Comparison of ENCODE assay signal across 15 mouse cellular contexts in genomic region chr1:54789327-54789960, GRCm38 (mm10).
DNase-seq lines count a peak whose midpoint lies in the region; ATAC-seq and TF ChIP-seq lines count a peak whose summit lies in the region.
"Had no signal": no experiment of that assay in that cellular context is flagged by ENCODE, and none has a peak within 500 bp of the region (broad histone marks: within the 10 kb centered on the region; RNA-seq: fewer than 3 reads in every experiment).

No protein-coding gene starts in this region.

- no peak overlapping the region for H3K27ac ChIP-seq in kidney, adult 2 months (ENCODE audit: insufficient read depth, low read depth, low read length)
- no peak overlapping the region for H3K27ac ChIP-seq in intestine, embryonic 15.5 days
- H3K27ac ChIP-seq: liver, embryonic 13.5 days had no signal

- TF ChIP-seq CTCF in kidney, adult 2 months (conservative IDR thresholded peaks at IDR 0.05; ENCODE audit: insufficient read depth, insufficient read length, low read depth, low read length) = no peak
- no peak for TF ChIP-seq CTCF in brain, embryonic 14.5 days (IDR thresholded peaks at IDR 0.05; ENCODE audit: borderline replicate concordance, extremely low read depth, insufficient read depth, insufficient read length)

- H3K4me1 ChIP-seq in kidney, adult 2 months (ENCODE audit: control insufficient read depth, insufficient read depth, low read length) = no peaks in the 10 kb centered on the region
- H3K4me1 ChIP-seq in intestine, embryonic 15.5 days (replicated peaks) = no peaks in the 10 kb centered on the region

- no peaks in the 10 kb centered on the region for H3K9me3 ChIP-seq in intestine, embryonic 15.5 days
- H3K9me3 ChIP-seq: G1E; liver, embryonic 13.5 days had no signal

- ATAC-seq in intestine, embryonic 15.5 days = no peak

- H3K36me3 ChIP-seq in kidney, adult 2 months (ENCODE audit: control insufficient read depth, insufficient read depth, low read length) = no peaks in the 10 kb centered on the region
- H3K36me3 ChIP-seq in intestine, embryonic 15.5 days = no peaks in the 10 kb centered on the region
- H3K36me3 ChIP-seq: G1E; liver, embryonic 13.5 days had no signal

- 61% methylated on average over 7 of the region's 7 CpGs for WGBS in kidney, adult 2 months
- 81% methylated on average over 7 of the region's 7 CpGs for WGBS in intestine, embryonic 15.5 days

- H3K27me3 ChIP-seq in kidney, adult 2 months (replicated peaks; ENCODE audit: control insufficient read depth, insufficient read depth, low read length) = no peaks in the 10 kb centered on the region
- H3K27me3 ChIP-seq in intestine, embryonic 15.5 days (replicated peaks) = no peaks in the 10 kb centered on the region
- H3K27me3 ChIP-seq: liver, embryonic 13.5 days had no signal

- no peak overlapping the region for H3K4me2 ChIP-seq in intestine, embryonic 15.5 days (replicated peaks)
- H3K4me2 ChIP-seq: liver, embryonic 13.5 days; midbrain, embryonic 11.5 days had no signal

- peak; percentile 17 to 37 for DNase-seq in cerebellum, postnatal 10 days
- DNase-seq in cerebellum, postnatal 4 days (ENCODE audit: low spot score in 2 of 2) = no peak
- DNase-seq in kidney, adult 2 months = peak; percentile 28
- DNase-seq in kidney, adult 11 months = no peak
- DNase-seq in 416B (ENCODE audit: low read depth) = peak; percentile 92
- DNase-seq in brain, embryonic 14.5 days (ENCODE audit: low read depth) = peak; percentile 40
- DNase-seq in thymus, postnatal 36 days = no peak
- DNase-seq: cerebellum, adult 9-11 months; gastrocnemius, postnatal 25 days; heart, postnatal 14 days; kidney, postnatal 10 days; liver, embryonic 13.5 days had no signal

- no peak for TF ChIP-seq POLR2A in kidney, adult 2 months (IDR thresholded peaks at IDR 0.05; ENCODE audit: low read depth, low read length)
- TF ChIP-seq POLR2A in brain, embryonic 14.5 days (IDR thresholded peaks at IDR 0.05; ENCODE audit: borderline replicate concordance, extremely low read depth, insufficient read depth, insufficient read length, poor library complexity, severe bottlenecking) = no peak

- no peak overlapping the region for H3K9ac ChIP-seq in intestine, embryonic 15.5 days
- H3K9ac ChIP-seq: liver, embryonic 13.5 days had no signal

- no peak overlapping the region for H3K4me3 ChIP-seq in kidney, adult 2 months (ENCODE audit: insufficient read depth, low read depth, low read length)
- no peak overlapping the region for H3K4me3 ChIP-seq in intestine, embryonic 15.5 days (replicated peaks)
- H3K4me3 ChIP-seq: liver, embryonic 13.5 days had no signal

Comparison
In these comparisons a context has a peak if more than half of its experiments do, and no peak if none do; other contexts are left out.
1. DNase-seq: peak in cerebellum, postnatal 10 days (2 of 2), kidney, adult 2 months (single experiment), 416B (single experiment) and brain, embryonic 14.5 days (single experiment); none in cerebellum, postnatal 4 days (0 of 2), kidney, adult 11 months (single experiment) and thymus, postnatal 36 days (0 of 2).